Mouse (Mus musculus): ENCODE measurements around the gene Foxe1. TPM values are rescaled to one million over a fixed set of nuclear protein-coding genes. Genes with fewer than 3 reads are reported as not detected.

Foxe1 gene
- polyA plus RNA-seq, 1 experiment from 2014 or later = not detected

DNA sequence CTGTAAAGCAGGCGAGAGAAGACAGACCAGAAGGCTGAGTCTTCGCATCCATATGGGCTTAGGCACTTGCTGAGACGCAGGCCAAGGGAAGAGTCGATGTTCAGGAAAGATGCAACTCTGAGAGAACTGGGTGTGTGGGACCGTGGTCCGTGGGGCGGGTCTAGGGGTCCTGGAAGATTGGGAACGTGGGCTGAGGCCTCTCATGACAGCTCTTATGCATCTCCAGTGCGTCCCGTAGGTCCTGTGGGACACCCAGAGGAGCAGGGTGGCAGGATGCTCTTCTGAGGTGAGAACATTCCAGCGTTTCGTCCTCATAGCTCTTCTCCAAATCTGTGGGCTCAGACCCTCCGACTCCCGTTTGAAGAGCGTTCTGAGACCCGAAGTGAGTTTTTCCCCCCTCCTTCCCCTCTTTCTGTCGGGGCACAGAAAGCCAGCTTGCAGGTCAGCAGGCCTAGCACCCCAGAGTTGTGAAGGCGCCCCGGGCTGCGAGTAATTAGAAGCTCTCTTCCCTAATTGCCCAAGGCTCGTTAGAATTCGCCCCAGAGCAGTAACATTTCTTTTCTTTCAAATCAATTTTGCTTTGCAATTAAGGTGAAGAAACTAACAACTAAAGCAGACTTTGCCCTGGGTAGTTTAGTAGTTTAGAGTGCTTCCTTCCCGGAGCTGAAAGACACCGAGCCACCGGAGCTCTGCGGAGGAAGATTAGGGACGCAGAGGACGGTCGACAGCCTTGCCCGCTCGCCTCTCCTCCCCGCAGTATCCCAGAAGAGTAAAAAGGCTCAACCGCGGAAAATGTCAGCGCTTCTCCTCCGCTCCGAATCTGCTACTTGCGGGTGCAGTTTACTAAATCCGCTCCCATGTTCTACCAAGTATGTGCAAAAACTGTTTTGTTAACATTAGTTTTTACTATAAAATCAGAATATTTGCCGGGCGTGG is 4.4 kb downstream of the Foxe1 start:
- CTCF ChIA-PET = no interaction called here
- ATAC-seq = no peak
- TF ChIP-seq CTCF (IDR thresholded peaks at IDR 0.05) = no peak
- no peak for DNase-seq (ENCODE audit: low read depth, low spot score)
- peaks cover 20% of the 10 kb centered on the region for H3K27me3 ChIP-seq
- in situ Hi-C loops (cut with MboI; ENCODE audit: low pct_unique_long_range_greater_than_20kb) = no loop called here
- POLR2A ChIA-PET = no interaction called here

DNA sequence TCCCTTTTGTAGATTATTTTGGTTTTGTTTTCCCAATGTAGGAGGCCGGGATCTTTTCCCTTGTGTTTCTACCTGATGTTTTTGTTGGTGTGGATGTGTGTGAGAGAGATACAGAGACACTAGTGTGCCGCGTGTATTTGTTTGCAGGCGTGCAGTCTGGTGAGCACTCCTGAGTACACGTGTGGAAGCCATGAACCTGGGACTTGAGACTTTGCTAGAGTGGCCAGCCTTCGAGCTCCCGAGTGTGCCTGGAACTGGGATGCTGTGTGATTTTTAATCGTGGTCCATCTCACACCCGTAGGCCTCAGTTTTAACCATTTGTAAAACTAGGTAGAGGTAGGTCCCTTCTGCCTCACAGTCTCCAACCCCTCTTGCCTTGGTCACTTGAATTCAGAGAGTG is 5.5 kb downstream of the Foxe1 start:
- no peak for TF ChIP-seq CTCF (IDR thresholded peaks at IDR 0.05)
- ATAC-seq = no peak
- in situ Hi-C loops (cut with MboI; ENCODE audit: low pct_unique_long_range_greater_than_20kb) = no loop called here
- DNase-seq (ENCODE audit: low read depth, low spot score) = no peak
- POLR2A ChIA-PET = no interaction called here
- peaks cover 14% of the 10 kb centered on the region for H3K27me3 ChIP-seq
- CTCF ChIA-PET = no interaction called here

DNA sequence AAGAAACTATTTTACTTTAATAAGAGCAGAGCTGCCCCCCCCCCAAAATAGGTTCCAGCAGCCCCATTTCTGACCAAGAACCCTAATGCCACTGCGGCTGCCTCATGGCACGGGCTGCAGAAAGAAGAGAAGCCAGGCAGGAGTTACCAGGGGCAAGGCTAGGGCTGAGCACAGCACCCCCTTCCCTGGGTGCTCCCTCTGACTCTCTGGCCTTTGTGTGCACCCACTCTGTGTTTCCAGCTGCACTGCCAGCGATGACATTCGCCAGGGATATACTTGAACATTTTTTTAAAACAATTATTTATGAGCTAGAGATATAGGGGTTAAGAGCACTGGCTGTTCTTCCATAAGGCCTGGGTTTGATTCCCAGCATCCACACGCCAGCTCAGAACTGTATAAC is 6.1 kb downstream of the Foxe1 start:
- peaks cover 14% of the 10 kb centered on the region for H3K27me3 ChIP-seq
- DNase-seq (ENCODE audit: low read depth, low spot score) = no peak
- CTCF ChIA-PET = no interaction called here
- TF ChIP-seq CTCF (IDR thresholded peaks at IDR 0.05) = no peak
- in situ Hi-C loops (cut with MboI; ENCODE audit: low pct_unique_long_range_greater_than_20kb) = no loop called here
- no peak for ATAC-seq
- POLR2A ChIA-PET = no interaction called here

DNA sequence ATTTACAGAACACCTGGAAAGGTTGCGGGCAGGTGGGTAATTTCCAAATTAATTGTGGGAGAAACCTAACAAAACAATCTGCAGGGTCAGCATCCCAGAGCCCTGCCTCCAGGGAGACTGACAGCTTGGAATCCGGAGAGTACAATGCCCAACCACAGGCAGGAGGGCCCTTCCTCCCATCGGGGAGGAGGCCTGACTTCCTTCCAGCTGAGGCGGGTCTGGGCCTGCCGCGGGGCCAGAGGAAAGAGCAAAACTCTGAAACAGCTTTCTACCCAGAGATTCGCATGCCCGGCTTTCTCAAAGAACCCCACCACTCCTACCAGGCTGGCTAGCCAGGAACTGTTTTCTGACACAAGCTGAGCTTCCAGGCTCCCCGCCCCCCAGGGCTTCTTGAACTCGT is 9.6 kb downstream of the Foxe1 start:
- no peak for TF ChIP-seq CTCF (IDR thresholded peaks at IDR 0.05)
- H3K27me3 ChIP-seq = peaks cover 1% of the 10 kb centered on the region
- DNase-seq (ENCODE audit: low read depth, low spot score) (no peak), ATAC-seq (no peak)
- CTCF ChIA-PET = no interaction called here
- in situ Hi-C loops (cut with MboI; ENCODE audit: low pct_unique_long_range_greater_than_20kb) = no loop called here
- POLR2A ChIA-PET = no interaction called here

DNA sequence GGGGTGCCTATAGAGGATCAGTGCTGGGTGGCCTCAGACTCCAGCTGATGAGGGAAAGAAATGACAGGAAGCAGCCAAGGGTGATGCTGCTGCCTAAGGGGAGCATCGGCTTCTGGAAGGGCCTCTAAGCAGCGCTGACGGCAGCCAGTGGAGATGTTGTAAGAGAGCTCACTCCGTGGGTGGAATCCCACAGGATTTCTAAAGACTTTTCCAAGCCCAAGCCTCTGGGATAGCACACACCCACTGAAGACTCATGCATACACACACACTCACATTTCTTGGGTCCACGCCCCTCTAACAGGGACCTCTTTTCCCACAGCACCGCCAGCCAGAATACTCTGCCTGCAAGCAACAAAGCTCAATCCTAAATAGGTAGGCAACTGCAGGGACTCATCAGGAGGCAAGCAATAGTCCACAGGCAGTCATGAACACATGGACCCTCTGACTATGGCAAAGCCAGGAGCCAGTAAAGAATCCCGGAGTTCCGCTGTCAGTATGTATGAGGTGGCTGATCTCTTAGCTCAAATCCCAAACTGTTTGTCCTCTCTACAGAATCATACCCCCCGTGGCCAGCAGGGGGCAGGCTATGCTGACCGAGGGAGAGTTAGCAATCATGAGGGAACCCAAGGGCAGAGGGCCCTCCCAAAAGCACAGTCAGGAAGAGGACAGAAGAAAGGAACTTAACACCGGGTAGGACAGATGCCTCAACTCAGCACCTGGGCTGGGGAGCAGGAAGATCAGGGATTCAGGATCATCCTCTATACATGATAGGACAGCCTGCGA is 13.1 kb downstream of the Foxe1 start:
- CTCF ChIA-PET = interaction anchor here (0.6 to 2.2 kb wide), 12 partner anchors 10 to 158 kb away, joined by 3 to 11 read pairs (median 3); partner anchors contain the start of gene Trmo
- DNase-seq (ENCODE audit: low read depth, low spot score) = no peak
- peak; percentile 75 for TF ChIP-seq CTCF (IDR thresholded peaks at IDR 0.05)
- ATAC-seq = no peak
- in situ Hi-C loops (cut with MboI; ENCODE audit: low pct_unique_long_range_greater_than_20kb) = no loop called here
- no peaks in the 10 kb centered on the region for H3K27me3 ChIP-seq
- POLR2A ChIA-PET = no interaction called here

DNA sequence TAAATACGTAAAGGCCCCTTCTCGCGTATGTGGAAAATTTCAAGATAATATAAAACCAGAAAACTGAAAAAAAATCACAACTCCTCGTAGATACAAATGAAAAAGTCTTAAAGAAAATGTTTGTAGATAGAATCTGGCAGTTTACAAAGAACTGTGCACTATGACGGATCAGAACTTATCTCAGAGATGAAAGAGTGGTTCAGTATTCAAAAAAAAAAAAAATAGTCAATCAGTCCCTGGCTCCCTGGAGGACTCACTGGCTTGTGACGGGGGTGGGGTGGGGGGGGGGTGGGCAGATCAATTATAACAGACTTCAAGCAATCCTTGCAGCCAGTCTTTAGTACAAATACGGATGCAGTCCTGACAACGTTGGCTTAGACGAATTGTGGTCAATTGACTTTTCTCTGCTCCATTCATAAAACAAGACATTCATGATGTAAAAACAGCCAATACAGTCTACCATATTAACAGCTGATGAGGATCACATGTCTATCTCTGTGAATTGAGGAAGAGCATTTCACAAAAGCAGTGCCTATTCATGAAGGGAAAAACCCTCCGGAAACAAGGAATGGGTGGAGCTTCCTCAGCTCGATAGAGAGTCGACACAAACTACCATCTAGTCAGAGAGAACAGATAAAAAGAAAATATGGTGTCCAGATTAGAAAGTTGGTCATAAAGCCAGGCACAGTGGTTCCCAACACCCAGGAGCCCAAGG is 16.3 kb downstream of the Foxe1 start:
- DNase-seq (ENCODE audit: low read depth, low spot score) (no peak), ATAC-seq (no peak)
- ChIA-PET POLR2A (no interaction called here), CTCF (no interaction called here)
- no peaks in the 10 kb centered on the region for H3K27me3 ChIP-seq
- in situ Hi-C loops (cut with MboI; ENCODE audit: low pct_unique_long_range_greater_than_20kb) = loop anchor here (10.0 kb wide), 1 partner anchor 155 kb away; no protein-coding TSS in a partner anchor
- TF ChIP-seq CTCF (IDR thresholded peaks at IDR 0.05) = no peak

DNA sequence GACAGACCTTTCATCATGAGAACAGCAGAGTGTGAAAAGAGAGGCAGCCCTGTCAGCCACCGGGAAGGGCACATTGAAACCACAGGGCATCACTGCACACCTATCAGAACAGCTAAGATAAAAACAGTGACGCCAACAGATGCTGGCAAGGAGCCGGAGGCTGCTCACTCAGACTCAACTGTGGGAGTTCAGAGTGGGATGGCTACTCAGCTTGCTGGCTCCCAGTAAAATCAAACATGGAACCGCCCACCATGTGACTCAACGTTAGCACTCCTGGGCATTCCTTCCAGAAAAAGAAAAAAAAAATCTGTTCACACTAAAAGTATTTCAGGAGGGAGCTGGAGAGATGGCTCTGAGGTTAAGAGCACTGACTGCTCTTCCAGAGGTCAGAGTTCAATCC is 17.8 kb downstream of the Foxe1 start:
- POLR2A ChIA-PET = no interaction called here
- no peak for ATAC-seq
- no peak for DNase-seq (ENCODE audit: low read depth, low spot score)
- in situ Hi-C loops (cut with MboI; ENCODE audit: low pct_unique_long_range_greater_than_20kb) = loop anchor here (10.0 kb wide), 1 partner anchor 156 kb away; no protein-coding TSS in a partner anchor
- TF ChIP-seq CTCF (IDR thresholded peaks at IDR 0.05) = no peak
- no peaks in the 10 kb centered on the region for H3K27me3 ChIP-seq
- CTCF ChIA-PET = no interaction called here

DNA sequence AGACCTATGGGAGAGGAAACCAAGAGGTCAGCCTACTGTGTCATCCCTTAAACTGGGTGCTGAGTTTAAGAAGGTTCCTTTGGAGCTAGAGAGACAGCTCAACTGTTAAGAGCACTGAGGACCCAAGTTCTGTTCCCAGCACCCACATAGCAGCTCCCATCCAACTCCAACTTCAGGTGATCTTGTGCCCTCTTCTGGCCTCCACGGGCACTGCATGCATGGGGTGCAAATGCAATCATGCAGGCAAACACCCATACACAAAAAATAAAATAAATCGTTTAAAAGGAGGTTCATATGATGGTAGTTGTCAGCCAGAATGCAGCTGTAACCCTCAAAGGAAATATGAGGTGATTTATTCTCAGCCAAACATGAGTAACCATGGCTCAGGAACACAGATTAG is 21.0 kb downstream of the Foxe1 start:
- in situ Hi-C loops (cut with MboI; ENCODE audit: low pct_unique_long_range_greater_than_20kb) = loop anchor here (10.0 kb wide), 1 partner anchor 160 kb away; no protein-coding TSS in a partner anchor
- POLR2A ChIA-PET = no interaction called here
- ATAC-seq = no peak
- CTCF ChIA-PET = interaction anchor here (1.2 to 2.1 kb wide), 2 partner anchors 10 to 16 kb away, joined by 3 to 5 read pairs; no protein-coding TSS in a partner anchor
- TF ChIP-seq CTCF (IDR thresholded peaks at IDR 0.05) = peak; percentile 41
- no peak for DNase-seq (ENCODE audit: low read depth, low spot score)
- H3K27me3 ChIP-seq = no peaks in the 10 kb centered on the region

DNA sequence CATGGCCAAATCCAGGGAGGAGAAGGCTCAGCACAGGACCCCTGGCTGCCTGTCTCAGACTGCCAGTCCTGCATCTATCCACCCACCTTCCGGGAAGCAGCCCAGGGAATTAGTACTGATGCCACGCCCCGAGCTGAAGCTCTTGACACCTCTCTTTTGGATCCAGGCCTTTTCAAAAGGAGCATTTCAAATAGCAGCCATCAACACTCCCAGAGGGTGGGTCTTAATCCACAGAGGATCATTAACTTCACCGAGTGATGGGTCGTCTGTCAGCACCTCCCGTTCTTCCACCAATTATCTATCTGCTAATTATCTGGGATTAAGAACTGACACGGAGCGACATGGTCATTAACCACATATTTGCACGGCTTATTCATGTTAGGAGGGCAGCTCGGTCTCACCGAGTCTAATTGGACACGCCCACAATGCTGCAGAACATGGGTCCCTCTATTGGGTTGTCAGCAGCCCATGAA is 24.1 kb downstream of the Foxe1 start:
- ATAC-seq (no peak), DNase-seq (ENCODE audit: low read depth, low spot score) (no peak)
- CTCF ChIA-PET = interaction anchor here (0.6 to 0.9 kb wide), 2 partner anchors 11 to 13 kb away, joined by 3 read pairs; no protein-coding TSS in a partner anchor
- in situ Hi-C loops (cut with MboI; ENCODE audit: low pct_unique_long_range_greater_than_20kb) = loop anchor here (10.0 kb wide), 1 partner anchor 163 kb away; no protein-coding TSS in a partner anchor
- no peaks in the 10 kb centered on the region for H3K27me3 ChIP-seq
- POLR2A ChIA-PET = no interaction called here
- no peak for TF ChIP-seq CTCF (IDR thresholded peaks at IDR 0.05)

DNA sequence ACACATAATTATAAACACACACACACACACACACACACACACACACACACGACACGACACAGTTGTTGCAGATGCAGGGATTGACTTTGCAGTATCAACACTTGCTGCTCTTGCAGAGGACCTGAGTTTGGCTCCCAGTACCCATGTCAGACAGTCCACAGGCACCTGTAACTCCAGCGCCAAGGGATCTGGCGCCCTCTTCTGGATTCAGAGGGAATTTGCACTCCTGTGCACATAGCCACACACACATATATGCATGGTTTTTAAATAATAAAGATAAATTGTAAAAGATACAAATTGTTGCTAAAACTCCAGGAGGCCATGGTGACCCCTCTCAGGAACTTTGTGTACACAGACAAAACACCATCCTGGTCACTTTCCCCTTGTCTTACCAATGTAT is 25.7 kb downstream of the Foxe1 start:
- ChIA-PET CTCF (no interaction called here), POLR2A (no interaction called here)
- in situ Hi-C loops (cut with MboI; ENCODE audit: low pct_unique_long_range_greater_than_20kb) = loop anchor here (10.0 kb wide), 1 partner anchor 164 kb away; no protein-coding TSS in a partner anchor

More for the DNA sequence above, 25.7 kb downstream of the Foxe1 start:
- no peaks in the 10 kb centered on the region for H3K27me3 ChIP-seq
- peak; percentile 58 for TF ChIP-seq CTCF (IDR thresholded peaks at IDR 0.05)
- no peak for DNase-seq (ENCODE audit: low read depth, low spot score)
- no peak for ATAC-seq

Data from Patski (cell line).